Mouse (Mus musculus): ENCODE data around the gene B3glct. TPM values are rescaled to one million over a fixed set of nuclear protein-coding genes. Genes with fewer than 3 reads are reported as not detected.

Gene B3glct
- polyA plus RNA-seq, 2 experiments, result 2.9 to 4.1 TPM

DNA sequence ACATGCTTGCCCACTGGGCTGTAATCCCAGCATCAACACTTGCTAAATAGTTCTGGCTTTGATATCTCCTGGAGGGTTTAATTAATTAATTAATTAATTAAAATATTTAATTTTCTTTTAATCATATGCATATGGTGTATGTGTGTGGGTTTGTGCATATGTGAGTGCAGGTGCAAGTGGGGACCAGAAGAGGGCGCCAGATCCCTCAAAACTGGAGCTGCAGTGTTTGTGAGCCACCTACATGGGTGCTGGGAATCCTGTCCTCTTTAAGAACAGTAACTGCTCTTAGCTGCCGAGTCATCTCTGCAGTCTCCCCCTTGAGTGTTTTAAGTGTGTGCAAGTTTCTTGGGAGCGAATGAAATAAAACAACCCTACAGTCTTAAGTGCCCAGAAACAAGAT lies 15.9 kb downstream of the B3glct start:
- 73% methylated on average over 3 of the region's 3 CpGs for WGBS (ENCODE audit: insufficient replicate concordance)
- H3K27me3 ChIP-seq (ENCODE audit: control insufficient read depth, insufficient read depth, low read length), result no peaks in the 10 kb centered on the region
- no peak for DNase-seq (ENCODE audit: low read depth in 3 of 3, low spot score in 3 of 3)
- no peak overlapping the region for H3K27ac ChIP-seq
- no peak overlapping the region for H3K9ac ChIP-seq (replicated peaks)
- H3K4me1 ChIP-seq (replicated peaks; ENCODE audit: control insufficient read depth in 2 of 2, insufficient read depth in 2 of 2, low read length in 1 of 2), result no peaks in the 10 kb centered on the region
- no peak overlapping the region for H3K4me2 ChIP-seq (ENCODE audit: low read depth)
- H3K4me3 ChIP-seq (ENCODE audit: insufficient read depth in 1 of 2, low read depth in 2 of 2, low read length in 2 of 2), result no peak overlapping the region
- H3K9me3 ChIP-seq (ENCODE audit: control insufficient read depth, low read length), result no peaks in the 10 kb centered on the region
- ATAC-seq (ENCODE audit: insufficient read depth), result no peak
- TF ChIP-seq CTCF (IDR thresholded peaks at IDR 0.05; ENCODE audit: low read depth) (no peak; the same call in 1 of the 2 replicates), EP300 (IDR thresholded peaks at IDR 0.05; ENCODE audit: low read depth) (no peak)
- no peaks in the 10 kb centered on the region for H3K36me3 ChIP-seq (replicated peaks; ENCODE audit: control insufficient read depth, insufficient read depth, low read depth)

DNA sequence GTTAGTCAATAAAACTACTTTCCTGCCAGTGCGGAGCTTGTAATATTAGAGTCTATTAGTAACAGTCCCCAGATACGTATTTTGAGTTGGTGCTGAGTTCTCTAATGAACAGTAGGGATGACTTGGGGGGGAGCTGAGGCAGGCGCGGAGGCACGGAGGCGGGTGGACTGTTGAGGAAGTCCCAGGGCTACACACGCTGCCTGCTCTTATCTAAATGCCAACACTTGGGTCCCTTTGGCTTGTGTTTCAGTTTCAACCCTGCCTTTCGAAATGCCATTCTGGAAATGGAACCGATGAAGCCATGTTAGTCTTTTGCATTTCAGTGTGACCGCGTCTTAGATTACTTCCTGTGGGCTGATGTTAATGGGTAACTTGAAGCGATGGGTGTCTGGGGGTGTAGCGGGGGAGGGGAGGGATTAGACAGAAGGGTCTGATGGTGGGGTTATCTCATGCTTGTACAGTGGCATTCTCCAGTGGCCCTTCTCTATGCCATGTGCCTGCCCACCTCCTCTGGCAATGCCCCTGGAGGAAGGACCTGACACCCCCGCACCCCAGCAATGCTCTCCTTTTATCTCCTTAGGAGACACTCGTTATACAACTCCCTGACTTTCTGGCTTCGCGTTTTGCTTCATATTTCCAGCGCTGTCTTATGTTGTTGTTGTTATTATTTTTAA lies 17.2 kb downstream of the B3glct start:
- no peak for DNase-seq (ENCODE audit: low read depth in 3 of 3, low spot score in 3 of 3)
- Histone ChIP-seq H3K4me3 (ENCODE audit: insufficient read depth in 1 of 2, low read depth in 2 of 2, low read length in 2 of 2) (no peak overlapping the region), H3K36me3 (replicated peaks; ENCODE audit: control insufficient read depth, insufficient read depth, low read depth) (no peaks in the 10 kb centered on the region), H3K27me3 (ENCODE audit: control insufficient read depth, insufficient read depth, low read length) (no peaks in the 10 kb centered on the region), H3K9me3 (ENCODE audit: control insufficient read depth, low read length) (no peaks in the 10 kb centered on the region), H3K9ac (replicated peaks) (no peak overlapping the region), H3K27ac (no peak overlapping the region), H3K4me1 (replicated peaks; ENCODE audit: control insufficient read depth in 2 of 2, insufficient read depth in 2 of 2, low read length in 1 of 2) (no peaks in the 10 kb centered on the region), H3K4me2 (ENCODE audit: low read depth) (no peak overlapping the region; the same call in 1 of the 2 replicates)
- no peak for ATAC-seq (ENCODE audit: insufficient read depth)
- TF ChIP-seq EP300 (IDR thresholded peaks at IDR 0.05; ENCODE audit: low read depth) (no peak), CTCF (IDR thresholded peaks at IDR 0.05; ENCODE audit: low read depth) (no peak)
- 67% methylated on average over 18 of the region's 18 CpGs for WGBS (ENCODE audit: insufficient replicate concordance)

- Histone ChIP-seq H3K9me3 (ENCODE audit: control insufficient read depth, low read length) (no peaks in the 10 kb centered on the region), H3K9ac (replicated peaks) (no peak overlapping the region), H3K36me3 (replicated peaks; ENCODE audit: control insufficient read depth, insufficient read depth, low read depth) (no peaks in the 10 kb centered on the region), H3K27me3 (ENCODE audit: control insufficient read depth, insufficient read depth, low read length) (no peaks in the 10 kb centered on the region), H3K4me1 (replicated peaks; ENCODE audit: control insufficient read depth in 2 of 2, insufficient read depth in 2 of 2, low read length in 1 of 2) (no peaks in the 10 kb centered on the region), H3K27ac (no peak overlapping the region), H3K4me2 (ENCODE audit: low read depth) (no peak overlapping the region), H3K4me3 (ENCODE audit: insufficient read depth in 1 of 2, low read depth in 2 of 2, low read length in 2 of 2) (no peak overlapping the region)
- no peak for ATAC-seq (ENCODE audit: insufficient read depth)
- TF ChIP-seq CTCF (IDR thresholded peaks at IDR 0.05; ENCODE audit: low read depth), result peak; percentile 69
- TF ChIP-seq EP300 (IDR thresholded peaks at IDR 0.05; ENCODE audit: low read depth), result no peak
- no peak for DNase-seq (ENCODE audit: low read depth in 3 of 3, low spot score in 3 of 3)
Observed at GRCm38 (mm10) chr5:149702770-149703169, 24.7 kb downstream of the B3glct start.

GRCm38 (mm10) chr5:149711545-149711944 lies 33.5 kb downstream of the B3glct start:
- Histone ChIP-seq H3K27ac (no peak overlapping the region), H3K4me3 (ENCODE audit: insufficient read depth in 1 of 2, low read depth in 2 of 2, low read length in 2 of 2) (no peak overlapping the region), H3K4me2 (ENCODE audit: low read depth) (no peak overlapping the region), H3K9ac (replicated peaks) (no peak overlapping the region), H3K9me3 (ENCODE audit: control insufficient read depth, low read length) (peaks cover 4% of the 10 kb centered on the region), H3K4me1 (replicated peaks; ENCODE audit: control insufficient read depth in 2 of 2, insufficient read depth in 2 of 2, low read length in 1 of 2) (no peaks in the 10 kb centered on the region), H3K36me3 (replicated peaks; ENCODE audit: control insufficient read depth, insufficient read depth, low read depth) (no peaks in the 10 kb centered on the region), H3K27me3 (ENCODE audit: control insufficient read depth, insufficient read depth, low read length) (no peaks in the 10 kb centered on the region)
- ATAC-seq (ENCODE audit: insufficient read depth) (no peak), DNase-seq (ENCODE audit: low read depth in 3 of 3, low spot score in 3 of 3) (peak in 1 of 3 experiments; percentile 9)
- WGBS (ENCODE audit: insufficient replicate concordance), result 81% methylated on average over 4 of the region's 4 CpGs
- TF ChIP-seq EP300 (IDR thresholded peaks at IDR 0.05; ENCODE audit: low read depth) (no peak), CTCF (IDR thresholded peaks at IDR 0.05; ENCODE audit: low read depth) (peak; percentile 67)

DNA sequence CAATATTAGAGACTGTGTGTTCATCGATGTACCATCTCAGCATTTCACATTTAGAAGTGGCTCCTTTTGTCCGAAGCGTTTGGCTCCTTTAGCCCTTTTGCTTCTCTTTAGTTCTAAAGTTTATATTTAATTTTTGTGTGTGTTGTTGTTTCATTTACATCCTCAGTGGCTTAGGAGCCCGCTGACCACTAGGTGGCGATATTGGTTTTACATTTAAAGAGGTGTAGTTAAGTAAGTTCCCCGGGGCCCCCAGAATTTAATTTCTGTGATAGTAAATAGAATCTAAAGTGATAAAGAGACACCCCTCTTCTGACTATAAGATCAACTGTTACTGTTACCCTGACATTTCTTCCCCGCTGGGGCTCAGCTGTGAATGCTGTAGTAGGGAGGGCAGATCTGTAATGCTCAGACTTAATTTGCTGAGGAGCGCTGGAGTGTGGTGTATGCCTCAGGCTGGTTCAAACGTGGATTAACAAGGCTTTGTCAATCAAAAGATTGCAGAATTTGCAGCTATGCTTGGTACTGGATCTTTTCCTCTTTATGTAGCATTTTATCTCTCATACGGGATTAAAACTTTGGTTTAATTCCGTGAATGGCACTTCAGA lies 35.2 kb downstream of the B3glct start:
- H3K4me2 ChIP-seq (ENCODE audit: low read depth), result no peak overlapping the region
- H3K9ac ChIP-seq (replicated peaks), result no peak overlapping the region
- H3K9me3 ChIP-seq (ENCODE audit: control insufficient read depth, low read length), result peaks cover 4% of the 10 kb centered on the region
- H3K4me3 ChIP-seq (ENCODE audit: insufficient read depth in 1 of 2, low read depth in 2 of 2, low read length in 2 of 2), result no peak overlapping the region
- no peaks in the 10 kb centered on the region for H3K27me3 ChIP-seq (ENCODE audit: control insufficient read depth, insufficient read depth, low read length)
- H3K4me1 ChIP-seq (replicated peaks; ENCODE audit: control insufficient read depth in 2 of 2, insufficient read depth in 2 of 2, low read length in 1 of 2), result no peaks in the 10 kb centered on the region
- H3K36me3 ChIP-seq (replicated peaks; ENCODE audit: control insufficient read depth, insufficient read depth, low read depth), result no peaks in the 10 kb centered on the region
- ATAC-seq (ENCODE audit: insufficient read depth) (no peak), DNase-seq (ENCODE audit: low read depth in 3 of 3, low spot score in 3 of 3) (peak; percentile 31 to 42 (median 35))
- H3K27ac ChIP-seq, result no peak overlapping the region
- WGBS (ENCODE audit: insufficient replicate concordance), result 48% methylated on average over 11 of the region's 11 CpGs
- TF ChIP-seq EP300 (IDR thresholded peaks at IDR 0.05; ENCODE audit: low read depth), result no peak
- peak; percentile 46; the same call in 1 of the 2 replicates for TF ChIP-seq CTCF (IDR thresholded peaks at IDR 0.05; ENCODE audit: low read depth)
